Mouse (Mus musculus) gastrocnemius, postnatal 4 days (tissue): Measurements from ENCODE around the gene Pax4. TPM values are rescaled to one million over a fixed set of nuclear protein-coding genes. Genes with fewer than 3 reads are reported as not detected.

Experiments used
- DNase-seq, 2 experiments: peaks; one replicate each; pipeline ENCODE4 v3.0.0; 2021 to 2022; ENCODE audit warnings: low spot score in 2 of 2, mixed read lengths in 2 of 2
- total RNA-seq, 2 experiments: library from RNA; stranded (reverse); gene quantifications; 2 replicates each; pipeline ENCODE4 v1.2.3; 2021

The Pax4 gene
- total RNA-seq, 2 experiments from 2014 or later, result not detected

DNA sequence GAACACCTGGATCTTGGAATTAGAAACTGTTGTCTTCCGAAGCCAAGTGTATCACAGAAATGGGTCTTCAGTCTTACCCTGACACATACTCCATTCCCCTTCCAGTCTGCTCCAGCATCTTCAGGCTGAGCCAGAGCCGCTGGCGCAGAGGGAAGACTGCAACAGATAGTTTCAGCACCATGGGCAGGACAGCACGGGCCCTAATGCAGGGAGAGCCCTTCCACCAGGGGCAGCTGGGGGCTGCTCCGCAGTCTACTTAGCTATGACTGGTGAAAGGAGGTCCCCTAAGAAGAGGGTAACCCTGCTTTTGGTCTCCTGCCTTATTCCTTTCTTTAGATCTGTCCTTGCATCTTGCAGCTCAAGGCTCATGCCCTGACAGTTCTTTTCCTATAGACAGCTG lies 1.3 kb upstream of the Pax4 start:
- DNase-seq, result no peak

DNA sequence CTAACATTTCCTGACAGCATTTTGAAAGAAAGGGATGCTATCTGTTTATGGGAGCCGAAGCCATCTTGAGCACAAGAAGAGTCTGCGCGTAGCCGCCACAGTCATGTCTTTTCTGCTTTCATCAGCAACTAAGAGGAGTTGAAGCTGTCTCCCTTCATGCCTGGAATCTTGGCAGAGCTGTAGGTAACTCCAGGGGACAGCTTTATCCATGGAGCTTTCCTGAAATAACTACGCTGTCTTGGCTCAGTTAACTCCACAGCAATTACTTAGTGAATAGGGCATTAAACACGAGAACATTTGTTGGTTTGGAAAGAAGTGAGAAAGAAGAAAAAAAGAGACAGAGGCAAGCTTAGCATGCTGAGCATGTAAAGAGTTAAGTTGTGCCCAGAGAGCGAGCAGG lies 1.2 kb downstream of the Pax4 start:
- no peak for DNase-seq

DNA sequence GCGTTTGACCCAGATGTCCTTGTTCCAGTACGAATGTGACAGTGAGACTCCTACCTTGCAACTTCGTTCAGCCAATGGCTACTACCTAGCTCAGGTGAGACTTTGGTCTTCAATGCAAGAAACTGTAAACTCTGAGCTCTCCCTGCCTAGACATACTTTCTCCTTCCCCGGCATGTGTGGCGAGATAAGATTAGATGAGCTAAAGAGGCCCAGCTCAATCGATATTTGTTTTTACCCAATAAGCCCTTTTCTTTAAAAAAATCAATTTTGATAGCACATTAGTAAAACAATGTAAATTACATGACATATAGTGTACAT lies 17.7 kb downstream of the Pax4 start:
- DNase-seq, result no peak

DNA sequence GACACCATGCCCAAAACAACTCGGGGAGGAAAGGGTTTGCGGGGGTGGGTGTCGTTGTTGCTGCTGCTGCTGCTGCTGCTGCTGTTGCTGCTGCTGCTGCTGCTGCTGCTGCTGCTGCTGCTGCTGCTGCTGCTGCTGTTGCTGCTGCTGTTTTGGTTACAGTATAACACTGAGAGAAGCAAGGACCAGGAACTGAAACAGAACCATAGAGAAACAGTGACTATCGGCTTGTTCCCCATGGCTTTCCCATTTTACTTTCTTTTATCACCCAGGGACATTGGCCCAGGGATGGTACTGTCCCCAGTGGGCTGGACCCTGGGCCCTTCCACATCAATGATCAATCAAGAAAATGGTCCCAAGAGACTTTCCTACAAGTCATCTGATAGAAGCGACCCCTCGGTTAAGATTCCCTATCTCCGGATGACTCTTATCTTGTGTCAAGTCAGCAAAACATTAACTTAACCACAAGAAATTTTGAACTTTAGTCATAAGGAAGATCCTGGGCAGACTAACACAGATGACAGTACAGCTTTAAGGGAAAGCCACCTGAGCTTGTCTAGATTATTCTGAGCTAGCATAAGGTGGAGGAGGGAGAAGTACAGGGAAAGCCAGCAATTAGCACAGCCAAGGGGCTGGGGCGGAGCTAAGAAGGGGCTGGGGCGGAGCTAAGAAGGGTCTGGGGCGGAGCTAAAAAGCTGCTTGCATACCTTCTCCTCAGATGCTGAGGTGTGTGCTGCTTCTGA lies 18.2 kb downstream of the Pax4 start:
- DNase-seq, result no peak

DNA sequence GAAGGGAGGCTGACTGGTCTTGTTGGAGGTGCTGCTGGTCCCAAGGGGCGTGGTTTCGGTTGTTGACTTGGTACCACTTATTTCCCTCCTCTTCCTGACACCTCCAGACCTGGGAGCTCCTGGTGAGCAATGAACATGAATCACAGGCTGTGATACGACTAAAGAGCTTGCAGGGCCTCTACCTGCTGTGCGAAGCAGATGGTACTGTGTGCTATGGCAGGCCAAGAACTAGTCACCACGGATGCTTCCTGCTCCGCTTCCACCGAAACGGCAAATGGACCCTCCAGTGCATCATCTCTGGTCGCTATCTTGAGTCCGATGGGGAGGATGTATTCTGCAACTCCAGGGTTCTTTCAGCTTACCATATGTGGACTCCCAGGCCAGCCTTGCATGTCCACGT lies 19.3 kb downstream of the Pax4 start:
- DNase-seq, result no peak

DNA sequence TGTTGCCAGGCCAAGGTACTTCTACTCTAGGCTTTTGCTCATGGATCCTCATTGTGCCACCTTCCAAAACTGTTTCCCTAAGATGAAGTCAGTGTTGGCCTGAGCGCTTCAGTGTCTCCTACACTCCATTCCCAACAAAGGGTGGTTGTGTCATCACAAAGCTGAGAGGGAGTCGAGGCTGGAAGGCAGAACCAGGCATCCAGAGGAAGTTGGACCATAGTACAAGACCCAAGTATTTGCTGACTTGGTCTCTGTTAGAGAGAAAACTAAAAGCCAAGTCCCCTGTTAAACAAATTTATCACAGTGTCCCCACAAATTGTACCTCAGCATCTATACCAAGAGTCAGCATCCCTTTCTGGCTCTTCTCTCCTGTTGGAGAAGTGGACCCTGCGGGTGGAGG lies 20.9 kb downstream of the Pax4 start, which contains the start of gene Gcc1:
Gene Gcc1 (minus strand): TSS at position 101 of the 400 bp plus-strand sequence.
- DNase-seq, result no peak

DNA sequence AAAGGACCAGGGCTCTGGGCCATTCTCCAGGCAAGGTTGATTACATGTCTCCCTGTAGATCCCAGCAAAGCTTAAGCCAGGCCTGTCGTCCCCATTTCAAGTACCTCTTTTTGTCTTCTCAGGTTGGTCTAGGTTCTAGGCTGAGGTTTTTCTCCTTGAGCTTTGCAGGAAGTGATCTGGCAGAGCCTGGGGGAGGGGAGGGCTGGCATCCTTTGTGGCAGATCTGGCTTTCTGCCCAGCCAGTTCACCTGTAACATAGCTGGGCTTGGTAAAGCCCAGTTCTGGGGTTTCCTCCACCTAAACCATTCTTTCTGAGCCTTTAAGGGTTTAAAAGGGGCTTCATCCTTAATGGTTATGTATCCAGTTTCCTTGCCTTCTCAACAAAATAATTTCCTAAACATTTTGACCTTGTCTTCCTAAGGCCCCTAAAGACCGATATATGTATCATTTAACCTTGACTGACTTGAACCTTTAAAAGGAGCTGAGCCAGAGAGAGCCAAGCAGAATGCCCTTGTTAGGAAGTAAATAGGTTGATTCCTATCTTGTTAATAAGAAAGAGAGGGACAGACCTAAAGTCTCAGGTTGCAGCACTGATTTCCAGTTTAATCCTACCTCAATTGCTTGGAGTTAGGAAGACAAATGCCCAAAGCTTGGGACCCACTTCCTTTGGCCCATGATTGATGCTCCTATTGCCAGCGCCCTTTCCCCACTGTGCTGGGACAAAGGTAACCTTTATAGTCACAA lies 21.9 kb downstream of the Pax4 start, which contains the start of gene Fscn3:
Gene Fscn3 (plus strand): TSS at position 694 of the 744 bp plus-strand sequence.
- DNase-seq, result no peak

DNA sequence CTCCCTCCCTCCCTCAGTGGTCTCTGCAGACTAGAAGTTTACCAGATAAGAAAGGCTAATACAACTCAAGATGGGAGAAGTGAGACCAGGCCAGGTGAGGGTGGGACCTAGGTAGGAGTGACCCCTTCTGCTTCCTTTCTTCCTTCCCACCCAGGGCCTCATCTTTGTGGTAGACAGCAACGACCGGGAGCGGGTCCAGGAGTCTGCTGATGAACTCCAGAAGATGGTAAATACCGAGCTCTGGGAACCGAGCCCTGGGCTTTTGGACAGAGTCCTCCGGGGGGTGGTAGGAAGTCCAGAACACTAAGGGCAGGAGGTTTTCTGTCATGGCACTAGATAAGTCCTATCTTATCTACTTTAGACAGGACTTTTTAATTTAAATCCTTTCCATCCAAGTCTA lies 24.1 kb downstream of the Pax4 start:
- no peak for DNase-seq

DNA sequence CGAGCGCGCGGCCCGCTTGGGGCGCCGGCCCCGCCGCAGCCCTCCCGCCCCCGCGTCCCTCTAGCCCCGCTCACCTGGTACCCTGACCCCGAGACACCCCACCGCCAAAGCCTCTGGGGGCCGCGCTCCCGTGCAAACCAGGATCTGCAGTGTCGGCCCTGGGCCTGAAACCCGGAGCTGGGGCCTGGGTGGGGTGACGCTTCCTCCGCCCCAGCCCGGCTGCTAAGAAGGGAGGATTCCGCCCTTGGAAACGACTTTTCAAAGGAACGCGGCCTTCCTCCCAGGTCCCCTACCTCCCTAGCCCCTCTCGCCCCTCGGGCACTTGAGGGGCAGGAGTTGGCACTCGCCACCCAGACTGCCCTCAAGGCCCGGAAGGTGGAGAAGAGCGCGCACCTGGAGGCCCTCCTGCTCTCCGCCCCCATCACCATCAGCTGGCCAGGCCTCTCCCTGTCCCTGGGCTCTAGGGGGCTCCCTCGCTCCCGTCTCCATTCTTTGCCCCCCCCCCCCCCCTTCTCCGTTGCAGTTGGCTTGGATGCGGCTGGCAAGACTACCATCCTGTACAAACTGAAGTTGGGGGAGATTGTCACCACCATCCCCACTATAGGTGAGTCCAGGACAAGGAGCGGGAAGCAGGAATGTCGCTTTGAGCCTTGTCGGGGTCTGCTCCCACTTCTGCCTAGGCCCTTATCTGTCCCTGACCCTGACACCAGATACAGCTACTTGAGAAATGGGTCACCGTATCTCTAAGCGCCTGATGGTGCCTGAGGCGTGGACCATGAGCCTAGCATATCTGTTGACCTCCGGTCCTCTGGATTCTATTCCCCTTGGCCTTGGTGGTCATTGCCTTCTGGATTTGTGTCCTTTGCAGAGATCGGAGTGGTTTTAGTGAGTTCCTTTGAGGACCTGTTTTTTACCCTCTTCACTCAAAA lies 25.1 kb downstream of the Pax4 start:
- peak; percentile 24 to 48 for DNase-seq

DNA sequence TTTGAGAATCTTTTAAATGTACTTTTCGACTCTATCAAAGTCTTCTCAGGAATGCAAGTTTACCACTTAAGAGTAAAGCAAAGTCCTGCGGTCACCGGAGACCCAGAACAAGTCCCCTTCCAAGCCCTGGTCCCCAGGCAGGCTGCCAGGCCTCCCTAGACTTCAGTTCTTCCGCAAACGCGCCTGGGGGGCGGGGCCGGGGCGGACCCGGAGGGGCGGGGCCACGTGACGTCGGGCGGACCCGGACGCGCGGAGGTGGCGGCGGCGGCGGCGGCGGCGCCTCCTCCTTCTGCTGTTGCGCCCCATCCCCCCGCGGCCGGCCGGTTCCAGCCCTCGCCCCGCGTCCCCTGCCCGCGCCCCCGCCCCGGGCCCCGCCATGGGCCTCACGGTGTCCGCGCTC lies 25.8 kb downstream of the Pax4 start, which contains the start of gene Arf5:
Gene Arf5 (plus strand): TSS at position 248 of the 400 bp plus-strand sequence.
- DNase-seq, result peak; percentile 97 to 98

DNA sequence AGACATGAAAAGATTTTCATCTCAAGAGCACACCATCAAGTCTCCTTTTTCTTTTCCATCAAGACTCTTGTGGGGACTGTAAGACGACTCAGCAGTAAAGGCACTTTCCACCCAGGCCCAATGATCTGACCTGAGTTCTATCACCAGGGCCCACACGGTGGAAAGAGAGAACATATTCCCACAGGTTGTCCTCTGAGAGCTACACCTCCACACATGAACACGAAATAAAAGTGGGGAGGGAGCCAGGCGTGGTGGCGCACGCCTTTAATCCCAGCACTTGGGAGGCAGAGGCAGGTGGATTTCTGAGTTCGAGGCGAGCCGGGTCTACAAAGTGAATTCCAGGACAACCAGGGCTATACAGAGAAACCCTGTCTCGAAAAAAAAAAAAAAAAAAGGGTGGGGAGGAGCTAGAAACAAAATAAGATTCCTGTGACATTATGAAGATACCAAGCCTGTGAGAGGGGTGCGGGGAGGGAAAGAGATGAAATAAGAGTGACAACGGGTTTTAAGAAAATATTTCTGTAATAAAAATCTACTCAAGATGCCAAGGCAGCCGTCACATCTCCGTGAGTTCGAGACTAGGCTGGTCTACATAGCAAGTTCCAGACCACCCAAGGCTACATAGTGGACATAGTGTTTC lies 26.4 kb downstream of the Pax4 start:
- no peak for DNase-seq

DNA sequence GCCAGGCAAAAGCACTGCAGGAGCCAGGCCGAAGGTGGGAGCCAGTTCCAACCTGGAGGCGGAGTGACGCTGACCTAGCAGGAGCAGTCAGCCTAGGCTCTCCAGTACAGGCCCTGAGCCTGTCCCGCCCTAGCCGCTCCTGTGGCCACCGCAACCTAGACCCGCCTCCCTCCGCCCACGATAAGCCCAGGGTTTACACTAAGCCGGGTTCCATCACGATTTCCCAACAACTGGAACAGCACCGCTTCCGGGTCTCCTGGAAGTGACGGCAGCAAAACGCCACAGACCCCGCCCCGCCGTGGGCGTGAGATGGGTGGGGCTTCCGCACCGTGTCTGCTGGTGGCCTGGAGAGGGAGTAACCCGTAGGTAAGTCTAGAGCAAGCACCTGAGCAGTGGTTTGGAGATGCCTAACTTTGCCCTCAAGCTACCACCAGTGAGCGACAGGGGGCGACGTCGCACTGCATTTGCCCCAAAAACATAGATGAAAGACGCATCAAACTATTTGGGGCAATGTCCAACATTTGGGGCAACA lies 27.6 kb downstream of the Pax4 start:
- peak; percentile 84 to 92 for DNase-seq

DNA sequence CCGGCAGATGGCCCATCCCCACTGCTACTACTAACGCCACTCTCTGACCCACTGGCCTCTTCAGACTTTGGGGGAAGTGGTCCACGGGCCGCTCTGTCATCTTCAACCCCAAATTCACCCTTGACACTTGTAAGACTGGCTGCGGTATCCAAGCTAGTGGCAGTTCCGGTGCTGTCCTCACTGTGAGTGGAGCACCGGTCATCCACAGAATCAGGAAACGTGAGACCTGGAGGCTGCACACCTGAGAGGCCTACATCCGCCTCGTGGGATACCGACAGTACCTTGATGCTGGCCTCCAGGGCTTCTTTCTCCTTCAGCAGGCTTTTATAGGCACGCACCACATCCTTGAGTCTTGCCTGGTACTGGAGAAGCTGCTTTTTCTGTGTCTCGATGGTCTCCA lies 28.3 kb downstream of the Pax4 start:
- no peak for DNase-seq

DNA sequence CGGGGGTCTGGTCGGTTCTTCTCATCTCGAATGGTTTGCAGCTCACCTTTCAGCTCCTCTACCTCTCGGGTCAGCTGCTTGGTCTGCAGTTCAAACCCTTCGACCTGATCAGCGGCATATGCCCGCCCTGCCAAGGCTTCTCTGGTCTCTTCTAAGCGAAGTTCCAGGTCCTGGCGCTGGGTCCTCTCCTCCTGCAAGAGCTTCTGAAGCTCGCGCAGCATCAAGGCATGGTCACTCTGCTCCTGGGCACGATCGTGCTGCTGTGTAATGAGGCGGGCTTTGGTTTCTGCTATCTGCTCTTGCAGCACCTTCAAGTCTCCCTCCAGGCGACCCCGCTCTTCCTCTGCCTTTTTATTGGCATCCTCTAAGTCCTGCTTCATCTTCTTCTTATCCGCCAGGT lies 28.8 kb downstream of the Pax4 start:
- DNase-seq, result no peak

DNA sequence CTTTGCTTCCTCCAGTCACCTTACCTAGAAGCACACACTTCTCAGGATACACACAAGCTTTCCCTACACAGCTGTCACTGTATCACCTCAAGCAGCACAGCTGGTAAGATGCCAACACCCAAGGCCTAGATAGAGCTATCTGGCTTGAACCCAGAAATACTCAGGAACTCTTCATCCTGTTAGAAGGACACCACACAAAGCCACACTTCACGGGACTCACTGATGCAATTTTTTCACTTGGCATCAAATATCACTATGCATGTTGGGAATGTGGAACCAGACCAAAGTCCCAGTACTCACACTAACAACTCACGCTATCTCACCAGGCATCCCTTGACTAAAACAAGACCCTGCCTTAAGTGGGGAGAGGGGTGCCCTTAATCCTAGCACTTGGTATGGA lies 29.5 kb downstream of the Pax4 start:
- DNase-seq, result no peak

DNA sequence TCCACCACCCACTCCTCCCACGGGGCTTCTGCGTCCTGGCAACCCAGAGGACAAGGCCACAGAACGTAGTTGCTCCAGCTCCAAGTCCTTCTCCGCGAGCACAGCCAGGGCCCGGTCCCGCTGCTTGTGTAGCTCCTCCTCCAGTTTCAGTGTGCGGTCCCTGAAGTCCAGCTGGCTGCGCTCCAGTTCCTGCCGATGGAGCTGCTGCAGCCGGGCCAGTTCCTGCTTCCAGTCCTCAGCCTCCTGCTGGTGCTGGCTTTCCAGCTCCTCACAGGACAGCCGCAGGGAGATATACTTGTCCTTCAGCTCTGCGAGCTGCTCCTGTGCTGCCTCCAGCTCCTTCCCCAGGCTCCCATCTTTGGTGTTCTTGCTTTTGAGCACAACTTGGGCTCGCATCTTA lies 30.7 kb downstream of the Pax4 start:
- DNase-seq, result peak; percentile 61 to 87

DNA sequence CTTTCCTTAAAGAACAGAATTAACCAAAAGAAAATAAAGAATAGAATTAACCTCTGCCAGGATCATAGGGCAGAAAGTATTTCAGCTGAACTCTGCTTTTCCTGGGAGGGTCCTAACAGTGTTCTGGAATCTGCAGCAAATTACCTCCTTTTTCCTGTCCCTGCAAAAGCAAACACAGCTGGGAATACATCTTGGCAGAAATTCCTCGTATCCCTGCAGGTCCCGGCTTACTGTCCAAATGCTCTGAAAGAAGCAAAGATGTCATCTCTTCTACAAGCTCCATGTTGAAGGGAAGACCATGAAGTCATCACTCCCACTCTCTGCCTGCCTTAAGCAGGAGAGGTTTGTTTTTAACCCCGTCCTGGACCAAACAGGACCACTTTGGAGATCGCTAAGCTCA lies 32.2 kb downstream of the Pax4 start:
- no peak for DNase-seq

DNA sequence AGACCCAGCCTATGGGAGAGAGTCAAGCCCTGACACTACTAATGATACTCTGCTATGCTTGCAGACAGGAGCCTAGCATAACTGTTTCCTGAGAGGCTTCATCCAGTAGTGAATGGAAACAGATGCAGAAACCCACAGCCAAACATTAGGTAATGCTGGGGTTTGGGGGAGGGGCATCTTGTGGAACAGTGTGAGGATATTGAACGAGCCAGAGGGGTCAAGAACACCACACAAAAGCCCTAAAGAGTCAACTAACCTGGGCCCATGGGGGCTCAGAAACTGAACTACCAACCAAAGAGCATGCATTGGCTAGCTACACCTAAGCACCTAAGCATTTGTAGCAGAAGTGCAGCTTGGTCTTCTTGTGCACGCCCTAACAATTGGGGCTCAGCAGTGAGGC lies 37.9 kb downstream of the Pax4 start:
- no peak for DNase-seq

DNA sequence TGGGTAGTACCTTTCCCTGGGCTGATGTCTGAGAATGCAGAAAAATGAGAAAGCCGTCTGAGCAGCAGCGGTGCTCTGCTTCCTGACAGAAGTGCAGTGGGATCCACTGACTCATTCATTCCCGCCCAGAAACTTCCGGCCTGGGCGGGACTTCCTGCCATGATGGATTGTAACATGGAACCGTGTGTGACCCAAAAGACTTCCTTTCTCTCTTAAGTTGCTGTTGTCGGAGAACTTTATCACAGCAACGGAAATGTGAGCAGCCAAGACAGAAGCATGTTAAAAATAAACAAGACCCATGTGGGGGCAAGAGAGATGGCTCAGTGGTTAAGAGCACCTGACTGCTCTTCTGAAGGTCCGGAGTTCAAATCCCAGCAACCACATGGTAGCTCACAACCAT lies 39.1 kb downstream of the Pax4 start:
- no peak for DNase-seq

DNA sequence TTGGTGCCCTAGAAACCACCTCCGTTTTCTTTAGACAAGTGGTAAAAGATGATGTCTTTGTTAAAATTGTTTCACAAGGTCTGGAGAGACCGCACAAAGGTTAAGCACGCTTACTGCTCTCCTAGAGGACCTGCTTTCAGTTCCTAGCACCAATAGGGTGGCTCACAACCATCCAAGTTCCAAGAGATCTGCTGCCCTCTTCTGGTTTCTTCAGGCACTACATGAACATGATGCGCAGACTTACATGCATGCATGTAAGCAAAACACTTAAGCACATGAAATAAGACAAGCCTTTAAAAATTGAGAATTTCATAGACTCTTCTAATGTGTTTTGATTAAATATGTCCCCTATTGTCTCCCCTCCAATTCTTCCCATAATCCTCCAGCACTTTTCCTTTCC lies 49.4 kb downstream of the Pax4 start:
- no peak for DNase-seq

DNA sequence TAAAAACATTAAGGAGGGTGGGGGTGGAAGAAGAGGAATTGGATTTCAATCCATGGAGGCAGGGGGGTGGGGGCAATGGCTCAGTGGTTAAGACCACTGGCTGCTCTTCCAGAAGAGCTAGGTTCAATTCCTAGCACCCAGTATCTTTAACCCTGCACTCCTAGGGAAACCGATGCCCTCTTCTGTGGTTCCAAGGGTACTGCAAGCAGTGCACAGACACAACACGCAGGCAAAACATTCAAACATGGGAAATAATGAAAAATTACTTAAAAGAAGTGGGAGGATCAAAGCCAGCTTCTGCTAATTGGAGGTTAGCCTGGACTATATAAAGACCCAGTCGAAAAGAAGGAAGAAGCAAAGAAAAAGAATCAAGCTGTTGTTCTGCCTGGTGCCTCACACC lies 50.4 kb downstream of the Pax4 start:
- no peak for DNase-seq
